Mouse (Mus musculus) T-helper 1 cell (primary cell): Measurements from ENCODE around the gene Ptcd2.
"Not testable (repeated sequence)": the region's sequence is repeated elsewhere in the genome, so short reads cannot be mapped to it uniquely, and the experiment has no call there.

Experiments
- in situ Hi-C: fragments of 300-600 bp; cut with MboI, MseI; formaldehyde crosslinking; loops from one replicate; pipeline ENCODE4 v1.15.1; 2025; ENCODE audit warnings: high pct_unique_total_duplicates

The Ptcd2 gene

GRCm38 (mm10) chr13:99356428-99357265 is 12.1 kb upstream of the Ptcd2 start:
- in situ Hi-C loops: no loop called here

GRCm38 (mm10) chr13:99355861-99356260 is 11.4 kb upstream of the Ptcd2 start:
- in situ Hi-C loops: no loop called here

GRCm38 (mm10) chr13:99355072-99355471 is 10.6 kb upstream of the Ptcd2 start:
- in situ Hi-C loops: no loop called here

- in situ Hi-C loops: no loop called here
Observed at GRCm38 (mm10) chr13:99353490-99353851, 9.0 kb upstream of the Ptcd2 start.

GRCm38 (mm10) chr13:99352758-99353489 is 8.4 kb upstream of the Ptcd2 start:
- in situ Hi-C loops: no loop called here

GRCm38 (mm10) chr13:99351596-99351995 is 7.1 kb upstream of the Ptcd2 start:
- in situ Hi-C loops: no loop called here

- in situ Hi-C loops: no loop called here
Observed at GRCm38 (mm10) chr13:99351186-99351585, 6.7 kb upstream of the Ptcd2 start.

- in situ Hi-C loops: no loop called here
Observed at GRCm38 (mm10) chr13:99350009-99350408, 5.5 kb upstream of the Ptcd2 start.

GRCm38 (mm10) chr13:99343876-99344598 is 468 bp downstream of the Ptcd2 start:
- in situ Hi-C loops: loop anchor here (10.0 to 25.0 kb wide), 2 partner anchors 671 to 1082 kb away; partner anchors contain the start of genes Ankra2, Mccc2 and Utp15

- in situ Hi-C loops: loop anchor here (10.0 to 25.0 kb wide), 2 partner anchors 673 to 1079 kb away; partner anchors contain the start of genes Ankra2, Mccc2 and Utp15
Observed at GRCm38 (mm10) chr13:99341504-99341903, 3.0 kb downstream of the Ptcd2 start.

GRCm38 (mm10) chr13:99337510-99337909 is 7.0 kb downstream of the Ptcd2 start:
- in situ Hi-C loops: loop anchor here (25.0 kb wide), 1 partner anchor 1075 kb away; the partner anchor contains the start of genes Ankra2 and Utp15

- in situ Hi-C loops: loop anchor here (25.0 kb wide), 1 partner anchor 1069 kb away; the partner anchor contains the start of genes Ankra2 and Utp15
Observed at GRCm38 (mm10) chr13:99331255-99331654, 13.2 kb downstream of the Ptcd2 start.

- in situ Hi-C loops: not testable (repeated sequence)
Observed at GRCm38 (mm10) chr13:99324337-99324685, 20.2 kb downstream of the Ptcd2 start.

GRCm38 (mm10) chr13:99323632-99324336 is 20.7 kb downstream of the Ptcd2 start:
- in situ Hi-C loops: no loop called here

GRCm38 (mm10) chr13:99322915-99323314 is 21.6 kb downstream of the Ptcd2 start:
- in situ Hi-C loops: not testable (repeated sequence)

GRCm38 (mm10) chr13:99320453-99320852 is 24.1 kb downstream of the Ptcd2 start:
- in situ Hi-C loops: no loop called here

GRCm38 (mm10) chr13:99317058-99317457 is 27.4 kb downstream of the Ptcd2 start:
- in situ Hi-C loops: loop anchor here (10.0 kb wide), 1 partner anchor 132 kb away; the partner anchor contains the start of gene Zfp366

GRCm38 (mm10) chr13:99316366-99316765 is 28.1 kb downstream of the Ptcd2 start:
- in situ Hi-C loops: loop anchor here (10.0 kb wide), 1 partner anchor 132 kb away; the partner anchor contains the start of gene Zfp366

GRCm38 (mm10) chr13:99314657-99315181 is 29.8 kb downstream of the Ptcd2 start:
- in situ Hi-C loops: loop anchor here (10.0 kb wide), 1 partner anchor 130 kb away; the partner anchor contains the start of gene Zfp366

- in situ Hi-C loops: loop anchor here (10.0 kb wide), 1 partner anchor 129 kb away; the partner anchor contains the start of gene Zfp366
Observed at GRCm38 (mm10) chr13:99314098-99314497, 30.4 kb downstream of the Ptcd2 start.

GRCm38 (mm10) chr13:99308393-99308792 is 36.1 kb downstream of the Ptcd2 start:
- in situ Hi-C loops: no loop called here
